Mouse (Mus musculus) embryonic fibroblast, embryonic 13.5 days (primary cell): ENCODE measurements at regions not wholly inside any gene's neighbourhood (a gene's known extent, or its start where the extent isn't known, plus 50 kb on each side); places are given as distances from the start of the nearest gene placed in this dataset.
A peak's percentile ranks its signal among the peaks of the same experiment; 100 is the strongest.

ENCODE experiments used
- H3K27ac ChIP-seq: 2 replicates; pipeline ENCODE4 v1.5.1; 2012; ENCODE audit warnings: low read length, control low read depth, inconsistent platforms; ENCODE audit not compliant: insufficient read depth
- H3K4me1 ChIP-seq: 2 replicates; pipeline ENCODE4 v1.6.1; 2011; ENCODE audit warnings: low read length; ENCODE audit not compliant: control insufficient read depth, insufficient read depth
- H3K4me3 ChIP-seq: 2 replicates; pipeline ENCODE4 v1.5.1; 2011; ENCODE audit warnings: mild to moderate bottlenecking, control low read depth, low read length; ENCODE audit not compliant: insufficient read depth
- CTCF ChIP-seq: IDR thresholded peaks from 2 replicates; pipeline ENCODE4 v1.5.1; 2011; ENCODE audit warnings: mild to moderate bottlenecking, control low read depth, low read length, moderate library complexity, borderline replicate concordance; ENCODE audit not compliant: insufficient read depth
- POLR2A ChIP-seq: IDR thresholded peaks from 2 replicates; pipeline ENCODE4 v1.6.1; 2011; ENCODE audit warnings: low read depth, mild to moderate bottlenecking, control low read depth, low read length, moderate library complexity

DNA sequence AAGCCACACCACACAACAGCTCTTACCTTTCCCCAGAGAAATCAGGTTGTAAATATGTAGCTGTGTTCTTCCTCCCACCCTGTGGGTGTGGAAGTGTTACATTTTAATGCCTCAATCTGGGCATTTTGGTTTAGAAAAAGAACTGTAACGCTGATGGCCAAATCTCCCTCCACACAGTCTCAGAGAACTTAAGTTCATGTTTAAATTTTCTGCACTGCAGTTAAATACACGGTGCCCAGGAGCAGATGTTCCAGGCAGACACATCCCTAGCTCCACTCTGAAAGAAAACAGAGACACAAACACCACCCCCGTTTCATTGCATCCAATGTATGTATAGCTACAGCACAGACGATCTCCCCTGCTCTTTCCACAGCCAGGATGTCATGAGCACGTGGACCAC lies 206.1 kb downstream of the Tle3 start:
- no peaks in the 10 kb centered on the region for H3K4me1 ChIP-seq
- H3K27ac ChIP-seq = no peak overlapping the region
- TF ChIP-seq POLR2A = no peak
- no peak for TF ChIP-seq CTCF
- no peak overlapping the region for H3K4me3 ChIP-seq

DNA sequence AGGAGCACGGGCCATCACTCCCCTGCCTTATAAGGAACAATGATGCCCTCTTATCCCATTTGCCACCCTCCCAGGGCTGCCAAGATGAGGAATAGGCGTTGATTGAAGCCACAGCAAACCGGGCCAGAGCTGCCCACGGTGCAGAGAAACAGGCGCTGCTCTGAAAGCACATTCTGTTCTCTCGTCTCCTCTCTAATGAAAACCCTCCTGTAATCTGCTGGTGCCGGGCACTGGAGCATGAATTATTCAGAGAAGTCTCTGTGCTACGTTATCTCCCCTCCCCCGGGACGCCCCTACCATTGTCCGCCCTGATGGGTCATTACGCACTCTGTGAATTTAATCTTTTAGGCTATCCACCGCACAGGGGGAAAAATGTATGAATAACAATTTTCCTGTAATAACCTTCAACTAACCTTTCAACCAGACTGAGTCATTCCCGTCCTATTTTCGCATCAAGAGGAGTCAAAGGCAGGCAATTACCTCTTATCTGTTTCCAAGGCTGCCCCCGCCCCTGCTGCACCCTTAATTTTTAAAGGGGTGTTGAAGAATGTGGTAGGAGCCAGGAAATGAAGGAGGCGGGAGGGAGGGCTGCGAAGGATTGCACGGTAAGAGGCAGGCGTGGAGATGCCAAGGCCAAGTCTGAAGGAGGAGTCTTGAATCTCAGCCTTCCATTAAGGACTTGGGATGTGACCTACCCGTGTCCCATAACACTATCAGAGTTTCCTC lies 201.6 kb downstream of the Tle3 start:
- Histone ChIP-seq H3K4me3 (no peak overlapping the region), H3K4me1 (no peaks in the 10 kb centered on the region), H3K27ac (no peak overlapping the region)
- TF ChIP-seq CTCF (no peak), POLR2A (no peak)

DNA sequence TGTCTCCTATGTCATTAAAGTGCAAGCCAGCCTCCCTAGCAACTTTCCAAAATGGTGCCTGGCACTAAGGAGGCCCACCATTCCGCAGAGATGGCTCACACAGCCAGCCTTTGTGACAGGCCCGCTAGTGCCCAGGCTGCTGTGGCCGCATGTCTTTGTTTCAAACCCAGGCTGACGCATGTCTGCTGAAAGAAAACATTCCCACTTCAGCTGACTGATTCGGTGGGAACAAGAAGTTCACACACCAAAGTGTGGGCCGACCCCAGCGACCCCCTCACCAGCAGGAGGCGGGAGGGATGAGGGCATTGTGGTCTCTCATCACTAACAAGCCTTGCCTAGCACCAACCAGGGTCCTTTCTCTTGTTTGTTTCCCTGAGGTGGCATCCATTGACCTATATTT lies 190.9 kb downstream of the Tle3 start:
- no peak overlapping the region for H3K4me3 ChIP-seq
- H3K4me1 ChIP-seq = no peaks in the 10 kb centered on the region
- TF ChIP-seq CTCF (no peak), POLR2A (no peak)
- no peak overlapping the region for H3K27ac ChIP-seq

- H3K4me3 ChIP-seq = no peak overlapping the region
- TF ChIP-seq POLR2A (no peak), CTCF (no peak)
- H3K4me1 ChIP-seq = no peaks in the 10 kb centered on the region
- H3K27ac ChIP-seq = no peak overlapping the region
Measured at GRCm38 (mm10) chr9:61561551-61561950, 189.4 kb downstream of the Tle3 start.

DNA sequence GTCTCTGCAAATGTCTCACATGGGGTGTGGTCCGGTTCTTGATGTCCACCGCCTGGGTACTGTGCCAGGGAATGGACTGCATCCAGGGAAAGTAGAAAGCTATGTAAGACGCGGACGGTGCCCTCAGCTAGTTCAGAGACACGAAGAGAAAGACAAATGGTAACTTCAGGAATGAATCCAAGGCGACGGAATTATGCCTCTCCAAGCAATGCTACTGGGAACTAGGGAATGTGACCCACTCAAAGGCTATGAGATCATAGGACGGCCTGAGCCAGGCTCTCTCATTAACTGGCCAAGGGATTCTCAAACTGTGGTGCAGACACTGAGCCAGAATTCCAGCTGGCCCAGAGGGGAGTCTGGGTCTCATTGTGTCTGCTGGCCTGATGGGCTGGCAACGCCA lies 186.5 kb downstream of the Tle3 start:
- H3K4me1 ChIP-seq = peaks cover 9% of the 10 kb centered on the region
- no peak for TF ChIP-seq CTCF
- no peak for TF ChIP-seq POLR2A
- no peak overlapping the region for H3K4me3 ChIP-seq
- no peak overlapping the region for H3K27ac ChIP-seq

GRCm38 (mm10) chr9:61557025-61557424 lies 184.9 kb downstream of the Tle3 start:
- no peak for TF ChIP-seq CTCF
- TF ChIP-seq POLR2A = no peak
- no peak overlapping the region for H3K27ac ChIP-seq
- no peak overlapping the region for H3K4me3 ChIP-seq
- H3K4me1 ChIP-seq = peaks cover 9% of the 10 kb centered on the region

DNA sequence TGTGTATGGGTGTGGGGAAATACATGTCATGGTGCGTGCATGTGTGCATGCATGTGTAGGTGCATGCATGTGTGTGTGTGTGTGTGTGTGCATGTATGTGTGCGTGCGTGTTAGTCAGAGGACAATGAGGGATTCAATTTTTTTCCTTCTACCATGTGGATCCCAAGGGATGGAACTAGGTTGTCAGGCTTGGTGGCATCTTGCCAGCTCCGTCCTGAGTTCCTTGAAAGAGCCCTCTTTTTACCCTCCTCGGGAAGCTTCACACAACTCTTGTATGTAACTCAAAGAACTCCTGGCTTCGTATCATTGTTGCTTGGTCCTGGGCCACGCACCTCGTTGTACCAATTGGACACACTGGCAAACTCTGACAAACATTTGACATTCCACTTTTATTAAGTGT lies 183.0 kb downstream of the Tle3 start:
- Histone ChIP-seq H3K4me3 (no peak overlapping the region), H3K27ac (no peak overlapping the region), H3K4me1 (peaks cover 9% of the 10 kb centered on the region)
- TF ChIP-seq POLR2A = no peak
- no peak for TF ChIP-seq CTCF

GRCm38 (mm10) chr9:61554611-61555010 lies 182.4 kb downstream of the Tle3 start:
- H3K27ac ChIP-seq = peak overlapping the region; percentile 43
- TF ChIP-seq CTCF = no peak
- no peak for TF ChIP-seq POLR2A
- peaks cover 9% of the 10 kb centered on the region for H3K4me1 ChIP-seq
- no peak overlapping the region for H3K4me3 ChIP-seq

DNA sequence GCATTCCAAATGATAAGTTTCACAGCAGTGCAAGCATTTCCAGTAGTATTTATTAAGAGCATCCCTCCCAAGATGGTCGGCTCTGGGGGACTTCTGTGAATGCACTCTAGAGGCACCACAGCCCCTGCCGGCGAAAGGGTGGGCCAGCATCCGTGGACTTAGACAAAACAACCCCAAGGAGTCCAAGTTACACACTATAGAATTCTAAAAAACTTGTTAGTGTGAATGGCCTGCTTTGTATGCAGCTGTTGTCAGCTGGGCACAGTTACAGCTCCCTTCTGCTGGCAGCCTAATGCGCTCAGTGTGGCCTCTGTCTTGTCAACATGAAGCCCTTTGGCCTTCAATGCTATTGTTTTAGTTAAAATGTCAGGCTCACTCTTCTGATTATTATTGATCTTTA lies 181.5 kb downstream of the Tle3 start:
- TF ChIP-seq CTCF = no peak
- H3K4me1 ChIP-seq = peaks cover 9% of the 10 kb centered on the region
- no peak overlapping the region for H3K4me3 ChIP-seq
- no peak overlapping the region for H3K27ac ChIP-seq

- TF ChIP-seq CTCF = no peak
- no peak for TF ChIP-seq POLR2A
- Histone ChIP-seq H3K4me1 (peaks cover 9% of the 10 kb centered on the region), H3K27ac (no peak overlapping the region), H3K4me3 (no peak overlapping the region)
Measured at GRCm38 (mm10) chr9:61551361-61551760, 179.2 kb downstream of the Tle3 start.

- TF ChIP-seq POLR2A (no peak), CTCF (no peak)
- Histone ChIP-seq H3K4me1 (peaks cover 7% of the 10 kb centered on the region), H3K27ac (no peak overlapping the region), H3K4me3 (no peak overlapping the region)
Measured at GRCm38 (mm10) chr9:61550326-61550725, 178.2 kb downstream of the Tle3 start.
